21 mouse cellular contexts compared by ENCODE assay signal in genomic region chr5:118725886-118726505, GRCm38 (mm10).
DNase-seq lines count a peak whose midpoint lies in the region; ATAC-seq and TF ChIP-seq lines count a peak whose summit lies in the region.
"Had no signal": no experiment of that assay in that cellular context is flagged by ENCODE, and none has a peak within 500 bp of the region (broad histone marks: within the 10 kb centered on the region; RNA-seq: fewer than 3 reads in every experiment).

No protein-coding gene starts in this region.

- peaks cover 39% of the 10 kb centered on the region for H3K36me3 ChIP-seq in kidney, embryonic 14.5 days (ENCODE audit: control insufficient read depth, insufficient read depth, low read length)
- peaks cover 80% of the 10 kb centered on the region for H3K36me3 ChIP-seq in liver, embryonic 14.5 days (replicated peaks; ENCODE audit: control insufficient read depth, insufficient read depth, low read depth)

- no peak overlapping the region for H3K27ac ChIP-seq in kidney, embryonic 14.5 days (ENCODE audit: low read depth, low read length)
- H3K27ac ChIP-seq in liver, embryonic 14.5 days, result no peak overlapping the region
- H3K27ac ChIP-seq: forebrain, embryonic 12.5 days; heart, adult 2 months; layer of hippocampus, adult 2 months; limb, embryonic 13.5 days had no signal

- H3K4me2 ChIP-seq in kidney, embryonic 14.5 days (replicated peaks; ENCODE audit: low read depth, low read length), result no peak overlapping the region
- H3K4me2 ChIP-seq in liver, embryonic 14.5 days (ENCODE audit: low read depth), result no peak overlapping the region
- H3K4me2 ChIP-seq: forebrain, embryonic 12.5 days; limb, embryonic 13.5 days; midbrain, embryonic 11.5 days had no signal

- no peak overlapping the region for H3K4me3 ChIP-seq in kidney, embryonic 14.5 days (ENCODE audit: low read length)
- H3K4me3 ChIP-seq in liver, embryonic 14.5 days (ENCODE audit: insufficient read depth in 1 of 2, low read depth in 2 of 2, low read length in 2 of 2), result no peak overlapping the region
- H3K4me3 ChIP-seq: forebrain, embryonic 12.5 days; heart, adult 2 months; layer of hippocampus, adult 2 months; limb, embryonic 13.5 days; myocyte had no signal

- no peak for TF ChIP-seq CTCF in liver, embryonic 14.5 days (IDR thresholded peaks at IDR 0.05; ENCODE audit: low read depth)

- 83% methylated on average over 10 of the region's 10 CpGs for WGBS in kidney, embryonic 14.5 days
- WGBS in liver, embryonic 14.5 days (ENCODE audit: insufficient replicate concordance), result 42% methylated on average over 10 of the region's 10 CpGs

- peak; percentile 31 for DNase-seq in kidney, postnatal 10 days
- peak; percentile 56 for DNase-seq in ZHBTc4 (ENCODE audit: low read depth, low spot score)
- DNase-seq in liver, embryonic 14.5 days (ENCODE audit: low read depth in 3 of 3, low spot score in 3 of 3), result peak; percentile 37 to 49 (median 44)
- DNase-seq in lung, postnatal 25 days (ENCODE audit: low spot score), result peak; percentile 62
- DNase-seq in ovary, adult 18-20 months (ENCODE audit: low spot score), result no peak
- no peak for DNase-seq in T-cell, adult 2 months (ENCODE audit: low spot score)
- DNase-seq in urinary bladder, postnatal 36 days (ENCODE audit: low spot score in 2 of 2), result no peak
- DNase-seq: adrenal gland, postnatal 10 days; B cell, adult 2 months; cerebellum, adult 9-11 months; embryo, embryonic 11 days; heart, adult 2 months; heart, postnatal 10 days; kidney, adult 9 months; thymus, adult 2 months had no signal

- peak; percentile 66 for TF ChIP-seq EP300 in liver, embryonic 14.5 days (IDR thresholded peaks at IDR 0.05; ENCODE audit: low read depth)

- no peaks in the 10 kb centered on the region for H3K27me3 ChIP-seq in kidney, embryonic 14.5 days (ENCODE audit: control insufficient read depth, insufficient read depth, low read length)
- H3K27me3 ChIP-seq in liver, embryonic 14.5 days (ENCODE audit: control insufficient read depth, insufficient read depth, low read length), result no peaks in the 10 kb centered on the region
- H3K27me3 ChIP-seq: forebrain, embryonic 12.5 days; limb, embryonic 13.5 days had no signal

- H3K4me1 ChIP-seq in kidney, embryonic 14.5 days (ENCODE audit: control insufficient read depth, insufficient read depth, low read length), result no peaks in the 10 kb centered on the region
- H3K4me1 ChIP-seq in liver, embryonic 14.5 days (replicated peaks; ENCODE audit: control insufficient read depth in 2 of 2, insufficient read depth in 2 of 2, low read length in 1 of 2), result peaks cover 2 to 10% of the 10 kb centered on the region in 2 experiments; a peak in 2 of 4 replicates
- H3K4me1 ChIP-seq: forebrain, embryonic 12.5 days had no signal

- no peak for ATAC-seq in kidney, embryonic 14.5 days (ENCODE audit: low FRiP score, low TSS enrichment)
- peak; percentile 86 for ATAC-seq in liver, embryonic 14.5 days (ENCODE audit: insufficient read depth)

- no peak overlapping the region for H3K9ac ChIP-seq in kidney, embryonic 14.5 days (ENCODE audit: low read depth, low read length)
- no peak overlapping the region for H3K9ac ChIP-seq in liver, embryonic 14.5 days (replicated peaks)
- H3K9ac ChIP-seq: forebrain, embryonic 12.5 days; limb, embryonic 13.5 days had no signal

- no peaks in the 10 kb centered on the region for H3K9me3 ChIP-seq in kidney, embryonic 14.5 days (ENCODE audit: control insufficient read depth, low read length)
- H3K9me3 ChIP-seq in liver, embryonic 14.5 days (ENCODE audit: control insufficient read depth, low read length), result no peaks in the 10 kb centered on the region
- H3K9me3 ChIP-seq: forebrain, embryonic 12.5 days; limb, embryonic 13.5 days had no signal

Comparison
In these comparisons a context has a peak if more than half of its experiments do, and no peak if none do; other contexts are left out.
1. DNase-seq: peak in kidney, postnatal 10 days (single experiment), ZHBTc4 (single experiment), liver, embryonic 14.5 days (3 of 3) and lung, postnatal 25 days (single experiment); none in ovary, adult 18-20 months (single experiment), T-cell, adult 2 months (single experiment) and urinary bladder, postnatal 36 days (0 of 2).